Mouse (Mus musculus): ENCODE results near the gene Ptpro.

DNA sequence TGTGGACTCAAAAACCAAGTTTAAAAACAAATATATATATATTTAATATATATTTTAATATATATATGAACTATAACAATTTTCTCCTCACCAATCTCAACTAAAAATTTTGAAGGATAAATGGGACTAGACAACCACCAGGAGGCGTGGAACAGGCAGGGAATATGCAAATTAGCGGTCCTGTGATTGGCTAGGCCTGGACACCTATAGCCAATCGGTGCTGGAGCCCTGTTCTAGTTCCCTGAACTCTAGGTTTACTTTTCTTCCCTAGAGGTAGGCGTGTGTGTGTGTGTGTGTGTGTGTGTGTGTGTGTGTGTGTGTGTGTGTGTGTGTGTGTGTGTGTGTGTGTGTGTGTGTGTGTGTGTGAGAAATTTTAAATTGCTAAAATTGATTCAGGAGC, 134.8 kb downstream of the Ptpro start:
- no peak for TF ChIP-seq CTCF (IDR thresholded peaks at IDR 0.05; ENCODE audit: low read depth, low read length)
- no peak for TF ChIP-seq POLR2A (IDR thresholded peaks at IDR 0.05; ENCODE audit: extremely low read depth, insufficient read depth, low read length)

Measured in liver, adult 2 months (tissue).